Mouse (Mus musculus) layer of hippocampus, postnatal 10 days (tissue): Measurements from ENCODE around the gene Eif5a2. TPM values are rescaled to one million over a fixed set of nuclear protein-coding genes. Genes with fewer than 3 reads are reported as not detected.
"Not testable (repeated sequence)": the region's sequence is repeated elsewhere in the genome, so short reads cannot be mapped to it uniquely, and the experiment has no call there.

Experiments used
- DNase-seq, 2 experiments: peaks; one replicate each; pipeline ENCODE4 v3.0.0; 2021; ENCODE audit warnings: low spot score in 2 of 2
- long read RNA-seq: library from polyadenylated mRNA; stranded (forward); transcript quantifications from one replicate; pipeline ENCODE4 v2.0.0, GENCODE M21; 2023
- total RNA-seq, 2 experiments: library from RNA; stranded (reverse); gene quantifications; 2 replicates each; pipeline ENCODE4 v1.2.3; 2021

Gene Eif5a2
- 10 to 100 TPM; 17.8 to 19.3 TPM for total RNA-seq
- long read RNA-seq, full-length matches to known transcripts = 11 of 14 reads
- long read RNA-seq, partial matches to known transcripts = 0 of 14 reads
- long read RNA-seq, other reads (novel, unspliced or antisense) = 3 of 14 reads

GRCm38 (mm10) chr3:28780994-28781393 is at the start of gene Eif5a2:
Gene Eif5a2 (plus strand): TSS chr3:28781276.
- peak; percentile 93 to 95 for DNase-seq

GRCm38 (mm10) chr3:28734712-28735111 is 46.4 kb upstream of the Eif5a2 start:
- DNase-seq = no peak

- no peak for DNase-seq
Measured at GRCm38 (mm10) chr3:28736981-28737380, 44.1 kb upstream of the Eif5a2 start.

- no peak for DNase-seq
Measured at GRCm38 (mm10) chr3:28740353-28740752, 40.7 kb upstream of the Eif5a2 start.

- peak in 1 of 2 experiments; percentile 5 for DNase-seq
Measured at GRCm38 (mm10) chr3:28743251-28743650, 37.8 kb upstream of the Eif5a2 start.

- DNase-seq = peak; percentile 84 to 86
Measured at GRCm38 (mm10) chr3:28745835-28746483, 35.1 kb upstream of the Eif5a2 start.

- DNase-seq = no peak
Measured at GRCm38 (mm10) chr3:28748151-28748550, 32.9 kb upstream of the Eif5a2 start.

GRCm38 (mm10) chr3:28748956-28749355 is 32.1 kb upstream of the Eif5a2 start:
- DNase-seq = no peak

GRCm38 (mm10) chr3:28755477-28755876 is 25.6 kb upstream of the Eif5a2 start:
- DNase-seq = no peak

- no peak for DNase-seq
Measured at GRCm38 (mm10) chr3:28761225-28761789, 19.8 kb upstream of the Eif5a2 start.

GRCm38 (mm10) chr3:28766935-28767334 is 14.1 kb upstream of the Eif5a2 start:
- no peak for DNase-seq

GRCm38 (mm10) chr3:28768222-28768621 is 12.9 kb upstream of the Eif5a2 start:
- no peak for DNase-seq

- not testable (repeated sequence) for DNase-seq
Measured at GRCm38 (mm10) chr3:28772919-28773318, 8.2 kb upstream of the Eif5a2 start.

- DNase-seq = no peak
Measured at GRCm38 (mm10) chr3:28775361-28775760, 5.7 kb upstream of the Eif5a2 start.

GRCm38 (mm10) chr3:28775958-28776357 is 5.1 kb upstream of the Eif5a2 start:
- no peak for DNase-seq

- DNase-seq = no peak
Measured at GRCm38 (mm10) chr3:28776491-28776890, 4.6 kb upstream of the Eif5a2 start.

- DNase-seq = no peak
Measured at GRCm38 (mm10) chr3:28780511-28780910, 565 bp upstream of the Eif5a2 start.

- no peak for DNase-seq
Measured at GRCm38 (mm10) chr3:28781422-28781821, 346 bp downstream of the Eif5a2 start.

GRCm38 (mm10) chr3:28781848-28782247 is 772 bp downstream of the Eif5a2 start:
- no peak for DNase-seq

GRCm38 (mm10) chr3:28784176-28784575 is 3.1 kb downstream of the Eif5a2 start:
- peak in 1 of 2 experiments; percentile 22 for DNase-seq

GRCm38 (mm10) chr3:28794835-28795234 is 13.8 kb downstream of the Eif5a2 start:
- no peak for DNase-seq

GRCm38 (mm10) chr3:28805301-28806097 is 24.4 kb downstream of the Eif5a2 start, which contains the start of gene Rpl22l1:
Gene Rpl22l1 (plus strand): TSS chr3:28805436.
- peak; percentile 97 to 98 for DNase-seq
